Mouse (Mus musculus) olfactory bulb, adult 2 months (tissue): ENCODE data around the gene Fam53b. TPM values are rescaled to one million over a fixed set of nuclear protein-coding genes. Genes with fewer than 3 reads are reported as not detected.

Source experiments
- H3K27ac ChIP-seq: fragments of 200-500 bp; 2 replicates; pipeline ENCODE4 v1.5.1; 2012; ENCODE audit warnings: low read depth, low read length; ENCODE audit not compliant: insufficient read depth
- H3K4me1 ChIP-seq: fragments of 200-500 bp; 2 replicates; pipeline ENCODE4 v1.6.1; 2012; ENCODE audit warnings: low read length; ENCODE audit not compliant: control insufficient read depth, insufficient read depth
- H3K4me3 ChIP-seq: fragments of 200-500 bp; 2 replicates; pipeline ENCODE4 v1.5.1; 2012; ENCODE audit warnings: mild to moderate bottlenecking, low read depth, low read length, moderate library complexity; ENCODE audit not compliant: insufficient read depth
- CTCF ChIP-seq: fragments of 200-500 bp; IDR thresholded peaks from 2 replicates; pipeline ENCODE4 v1.5.1; 2012; ENCODE audit warnings: low read depth, mild to moderate bottlenecking, low read length, moderate library complexity; ENCODE audit not compliant: insufficient read depth
- POLR2A ChIP-seq: fragments of 200-500 bp; IDR thresholded peaks from 2 replicates; pipeline ENCODE4 v1.6.1; 2012; ENCODE audit warnings: mild to moderate bottlenecking, low read depth, low read length, moderate library complexity; ENCODE audit not compliant: insufficient read depth
- WGBS: fragments of 180-500 bp; shearing (Covaris S2); methylation state at CpG from one replicate; pipeline ENCODE4 v1.1.7; 2018; 5-methylcytosine and 5-hydroxymethylcytosine counted together
- polyA plus RNA-seq: library from polyadenylated mRNA; stranded (reverse); fragments of >200 nt; gene quantifications from 2 replicates; pipeline ENCODE4 v1.2.4, GENCODE M21; 2012; ENCODE audit warnings: low replicate concordance; ENCODE audit not compliant: missing spikeins, insufficient read depth, insufficient read length

Fam53b gene
- polyA plus RNA-seq, 1 experiment, result not detected

GRCm38 (mm10) chr7:132758875-132759274 is 54.8 kb downstream of the Fam53b start:
- 74% methylated on average over 5 of the region's 5 CpGs for WGBS
- Histone ChIP-seq H3K4me3 (no peak overlapping the region), H3K4me1 (peaks cover 11% of the 10 kb centered on the region), H3K27ac (no peak overlapping the region)
- TF ChIP-seq POLR2A, result no peak
- no peak for TF ChIP-seq CTCF

DNA sequence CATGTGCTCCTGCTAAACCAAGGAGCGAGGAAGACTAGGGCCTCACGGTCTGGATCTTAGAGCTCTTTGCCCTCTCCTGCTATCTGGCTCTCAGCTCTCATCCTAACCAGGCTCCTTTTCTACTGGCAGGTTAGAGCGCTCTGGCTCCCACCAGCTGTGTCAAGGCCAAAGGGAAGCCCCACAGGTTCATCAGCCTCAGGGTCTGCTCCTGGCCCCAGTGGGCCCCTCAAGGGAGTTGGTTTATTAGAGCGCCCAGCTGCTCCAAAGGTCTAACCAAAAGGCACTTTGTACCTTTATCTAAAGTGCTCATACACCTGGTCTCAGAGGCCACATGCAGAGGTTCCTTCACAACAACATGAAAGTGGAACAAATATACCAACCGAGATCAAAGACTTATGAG is 57.4 kb downstream of the Fam53b start:
- H3K4me1 ChIP-seq, result peaks cover 16% of the 10 kb centered on the region
- no peak for TF ChIP-seq POLR2A
- TF ChIP-seq CTCF, result no peak
- WGBS, result 95% methylated on average over 5 of the region's 5 CpGs

DNA sequence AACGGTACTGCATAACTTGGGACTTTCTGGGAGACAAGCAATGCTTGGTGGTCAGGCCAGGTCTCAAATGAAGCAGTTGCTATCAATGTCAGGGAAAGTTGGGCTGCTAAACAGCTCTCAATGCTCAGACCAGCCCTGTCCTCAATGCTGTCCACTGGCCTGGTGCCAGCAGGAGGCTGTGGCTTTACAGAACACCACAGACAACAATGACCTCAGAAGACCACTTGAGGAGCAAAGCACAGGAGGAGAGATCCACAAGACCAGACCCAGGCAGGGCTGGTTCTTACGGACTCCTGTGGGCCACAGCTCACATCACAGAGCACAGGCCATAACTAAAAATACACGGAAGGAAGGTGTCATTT is 59.3 kb downstream of the Fam53b start:
- H3K4me3 ChIP-seq, result no peak overlapping the region
- peaks cover 16% of the 10 kb centered on the region for H3K4me1 ChIP-seq
- WGBS, result 49% methylated on average over 3 of the region's 3 CpGs
- TF ChIP-seq POLR2A, result no peak
- TF ChIP-seq CTCF, result no peak
- H3K27ac ChIP-seq, result no peak overlapping the region

More for the DNA sequence above, 57.4 kb downstream of the Fam53b start:
- no peak overlapping the region for H3K27ac ChIP-seq
- H3K4me3 ChIP-seq, result no peak overlapping the region

GRCm38 (mm10) chr7:132753518-132754388 is 59.9 kb downstream of the Fam53b start:
- H3K4me1 ChIP-seq, result peaks cover 16% of the 10 kb centered on the region
- no peak overlapping the region for H3K27ac ChIP-seq
- 53% methylated on average over 4 of the region's 4 CpGs for WGBS
- TF ChIP-seq CTCF (no peak), POLR2A (no peak)
- no peak overlapping the region for H3K4me3 ChIP-seq

DNA sequence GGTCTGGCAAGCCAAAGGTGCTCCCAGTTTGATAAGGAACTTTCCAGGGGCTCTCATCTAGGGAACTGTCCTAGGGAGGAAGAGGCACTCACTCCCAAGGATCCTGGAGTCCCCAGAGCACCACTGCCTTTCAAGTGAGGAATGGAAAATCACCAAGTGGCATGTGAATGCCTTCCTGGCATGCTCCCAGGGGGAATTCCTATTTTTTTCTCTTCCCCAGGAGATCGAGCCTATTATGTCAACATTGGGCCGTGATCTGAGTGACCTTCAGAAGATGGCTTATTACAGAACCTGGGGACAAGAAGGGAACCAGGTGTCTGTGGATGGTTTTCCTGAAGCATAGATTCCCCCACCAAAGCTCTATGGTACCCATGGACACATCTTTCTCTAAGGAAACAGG is 62.0 kb downstream of the Fam53b start:
- Histone ChIP-seq H3K27ac (no peak overlapping the region), H3K4me3 (no peak overlapping the region), H3K4me1 (peaks cover 20% of the 10 kb centered on the region)
- WGBS, result 52% methylated on average over 2 of the region's 2 CpGs
- no peak for TF ChIP-seq CTCF

DNA sequence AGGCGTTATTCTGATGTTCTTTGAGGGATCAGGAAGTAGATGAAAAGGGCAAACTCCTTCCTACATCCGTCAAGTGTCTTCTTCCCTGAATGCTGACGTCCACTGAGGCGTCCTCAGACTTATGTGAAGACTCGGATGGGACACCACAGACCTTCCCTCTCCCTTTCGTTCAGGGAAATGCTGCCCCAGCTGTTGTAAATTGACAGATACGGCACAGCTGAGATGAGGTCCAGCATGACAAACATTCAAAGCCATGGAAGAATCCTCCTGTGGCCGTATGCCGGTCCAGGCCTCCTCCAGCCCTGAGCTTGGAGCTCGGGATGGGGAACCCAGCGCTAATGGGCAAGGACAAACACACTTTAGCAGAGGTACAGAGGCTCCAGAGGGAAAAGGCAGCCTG is 64.2 kb downstream of the Fam53b start:
- TF ChIP-seq CTCF (no peak), POLR2A (no peak)
- H3K27ac ChIP-seq, result no peak overlapping the region
- peaks cover 13% of the 10 kb centered on the region for H3K4me1 ChIP-seq
- WGBS, result 95% methylated on average over 11 of the region's 11 CpGs
- H3K4me3 ChIP-seq, result no peak overlapping the region

DNA sequence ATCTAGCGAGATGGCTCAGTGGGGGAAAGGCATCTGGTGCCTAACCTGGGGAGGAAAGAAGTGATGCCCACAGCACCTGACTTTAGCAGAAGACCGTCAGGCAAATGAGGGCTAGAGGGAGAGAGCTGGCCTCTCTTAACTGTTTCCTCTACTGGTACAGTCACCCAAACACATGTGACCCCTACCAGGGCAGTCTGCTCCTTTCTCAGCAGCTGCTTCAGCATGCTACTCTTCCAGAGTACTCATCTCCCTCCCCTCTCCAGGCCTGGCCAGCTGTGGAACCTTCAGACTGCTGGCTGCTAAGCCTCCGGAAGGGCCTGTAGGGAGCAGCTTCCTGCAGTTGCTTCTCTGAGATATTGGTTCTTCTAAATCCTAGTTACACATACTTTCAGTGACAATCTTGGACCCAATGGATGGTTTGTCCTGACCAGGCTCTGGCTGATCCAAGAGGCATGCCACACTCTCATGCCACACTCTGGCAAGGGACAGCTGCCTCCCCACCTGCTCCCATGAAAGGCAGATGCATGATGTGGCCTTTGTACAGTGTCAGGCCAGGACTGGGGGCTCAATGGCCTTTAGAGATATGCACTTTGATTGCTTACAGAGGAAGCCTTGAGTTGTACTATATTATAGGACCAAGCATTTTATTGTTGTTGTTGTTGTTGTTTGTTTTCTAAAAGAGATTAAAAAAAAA is 65.5 kb downstream of the Fam53b start:
- peaks cover 3% of the 10 kb centered on the region for H3K4me1 ChIP-seq
- TF ChIP-seq CTCF, result no peak
- no peak for TF ChIP-seq POLR2A
- H3K27ac ChIP-seq, result no peak overlapping the region
- no peak overlapping the region for H3K4me3 ChIP-seq
- WGBS, result 88% methylated on average over 3 of the region's 3 CpGs

- no peak overlapping the region for H3K27ac ChIP-seq
- WGBS, result 63% methylated on average over 6 of the region's 6 CpGs
- no peak overlapping the region for H3K4me3 ChIP-seq
- peaks cover 3% of the 10 kb centered on the region for H3K4me1 ChIP-seq
- TF ChIP-seq CTCF (no peak), POLR2A (no peak)
Measured at GRCm38 (mm10) chr7:132747096-132747495, 66.6 kb downstream of the Fam53b start.

DNA sequence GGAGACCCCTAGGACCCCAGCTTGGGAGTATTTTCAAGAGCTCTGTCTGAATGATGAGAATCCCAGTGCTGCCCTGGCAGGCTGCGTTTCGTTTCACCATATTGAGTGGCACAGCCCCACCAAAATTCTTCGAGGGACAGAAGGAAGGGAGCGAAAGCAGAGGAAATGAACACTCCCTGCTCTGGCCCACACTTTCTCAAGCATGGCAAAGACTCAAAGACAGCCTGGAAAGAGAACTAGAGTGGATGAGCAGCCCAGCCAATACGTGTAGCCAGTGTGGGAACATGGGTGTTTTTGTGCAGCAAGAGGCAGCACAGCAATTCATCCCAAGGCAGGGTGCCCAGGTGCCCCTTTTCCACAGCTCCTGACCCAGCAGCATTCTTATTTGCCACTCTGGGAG is 70.8 kb downstream of the Fam53b start:
- Histone ChIP-seq H3K4me1 (peaks cover 3% of the 10 kb centered on the region; the same call in 1 of the 2 replicates), H3K27ac (no peak overlapping the region), H3K4me3 (no peak overlapping the region)
- no peak for TF ChIP-seq CTCF
- TF ChIP-seq POLR2A, result no peak
- 73% methylated on average over 5 of the region's 5 CpGs for WGBS
